9 mouse cellular contexts compared by ENCODE assay signal in genomic region chr11:70755645-70756044, GRCm38 (mm10). TPM values are rescaled to one million over a fixed set of nuclear protein-coding genes. Genes with fewer than 3 reads are reported as not detected.
DNase-seq lines count a peak whose midpoint lies in the region; ATAC-seq and TF ChIP-seq lines count a peak whose summit lies in the region.
"Had no signal": no experiment of that assay in that cellular context is flagged by ENCODE, and none has a peak within 500 bp of the region (broad histone marks: within the 10 kb centered on the region; RNA-seq: fewer than 3 reads in every experiment).

No protein-coding gene starts in this region.

- no peak overlapping the region for H3K4me2 ChIP-seq in kidney, embryonic 16.5 days (replicated peaks; ENCODE audit: low read depth, low read length)
- no peak overlapping the region for H3K4me2 ChIP-seq in intestine, embryonic 16.5 days (ENCODE audit: low read depth, low read length)
- H3K4me2 ChIP-seq in stomach, embryonic 15.5 days, result no peak overlapping the region
- H3K4me2 ChIP-seq: embryonic facial prominence, embryonic 15.5 days had no signal

- H3K4me1 ChIP-seq in kidney, embryonic 16.5 days (ENCODE audit: insufficient read depth, low read length), result no peaks in the 10 kb centered on the region
- peaks cover 9% of the 10 kb centered on the region for H3K4me1 ChIP-seq in intestine, embryonic 16.5 days (ENCODE audit: control insufficient read depth, insufficient read depth, low read length)
- peaks cover 2% of the 10 kb centered on the region; the same call in 1 of the 2 replicates for H3K4me1 ChIP-seq in liver, adult 2 months (ENCODE audit: control insufficient read depth, insufficient read depth, low read length)
- H3K4me1 ChIP-seq in stomach, embryonic 15.5 days, result no peaks in the 10 kb centered on the region
- H3K4me1 ChIP-seq: embryonic facial prominence, embryonic 15.5 days had no signal

- H3K4me3 ChIP-seq in kidney, embryonic 16.5 days (ENCODE audit: low read length), result no peak overlapping the region
- H3K4me3 ChIP-seq in intestine, embryonic 16.5 days (ENCODE audit: low read length), result no peak overlapping the region
- H3K4me3 ChIP-seq in liver, adult 2 months (ENCODE audit: insufficient read depth, low read depth, low read length), result no peak overlapping the region
- H3K4me3 ChIP-seq in stomach, embryonic 15.5 days (replicated peaks), result no peak overlapping the region
- H3K4me3 ChIP-seq: embryonic facial prominence, embryonic 15.5 days had no signal

- no peak for ATAC-seq in kidney, embryonic 16.5 days (ENCODE audit: low FRiP score, low TSS enrichment)
- peak; percentile 41; the same call in 1 of the 2 replicates for ATAC-seq in intestine, embryonic 16.5 days
- 0 out of 2 replicates have a peak, but pooled peaks have one; percentile 27 for ATAC-seq in stomach, embryonic 15.5 days (ENCODE audit: insufficient read depth, low FRiP score, low read depth)

- H3K79me2 ChIP-seq in liver, adult 2 months (ENCODE audit: control insufficient read depth, insufficient read depth, low read length), result no peaks in the 10 kb centered on the region

- TF ChIP-seq POLR2A in liver, adult 2 months (IDR thresholded peaks at IDR 0.05; ENCODE audit: extremely low read depth, insufficient read depth, low read length), result no peak

- no peaks in the 10 kb centered on the region for H3K9me3 ChIP-seq in kidney, embryonic 16.5 days (ENCODE audit: low read length)
- H3K9me3 ChIP-seq in intestine, embryonic 16.5 days (ENCODE audit: control insufficient read depth, low read length), result no peaks in the 10 kb centered on the region
- H3K9me3 ChIP-seq in stomach, embryonic 15.5 days, result no peaks in the 10 kb centered on the region
- H3K9me3 ChIP-seq: embryonic facial prominence, embryonic 15.5 days had no signal

- peak; percentile 82 for TF ChIP-seq CTCF in liver, adult 2 months (IDR thresholded peaks at IDR 0.05; ENCODE audit: low read depth, low read length)

- no peaks in the 10 kb centered on the region for H3K36me3 ChIP-seq in kidney, embryonic 16.5 days (ENCODE audit: insufficient read depth, low read length)
- no peaks in the 10 kb centered on the region for H3K36me3 ChIP-seq in intestine, embryonic 16.5 days (ENCODE audit: control insufficient read depth, insufficient read depth, low read length)
- H3K36me3 ChIP-seq in liver, adult 2 months (ENCODE audit: control insufficient read depth, insufficient read depth, low read length), result no peaks in the 10 kb centered on the region
- H3K36me3 ChIP-seq in stomach, embryonic 15.5 days, result no peaks in the 10 kb centered on the region
- H3K36me3 ChIP-seq: embryonic facial prominence, embryonic 15.5 days had no signal

- peak; percentile 55 for DNase-seq in kidney, adult 11 months
- DNase-seq in c-Kit-positive CD71-positive TER-119-positive erythroid progenitor cells, embryonic 14.5 days (ENCODE audit: low spot score), result peak; percentile 73
- DNase-seq in forelimb bud, embryonic 11.5 days (ENCODE audit: low read depth, low spot score), result peak; percentile 71
- DNase-seq in liver, adult 2 months (ENCODE audit: extremely low read depth, low read depth, low spot score), result peak; percentile 64
- peak; percentile 85 for DNase-seq in neural tube, embryonic 10.5 days (ENCODE audit: extremely low spot score, low spot score)

- H3K27me3 ChIP-seq in kidney, embryonic 16.5 days (ENCODE audit: insufficient read depth, low read length), result no peaks in the 10 kb centered on the region; the same call in 1 of the 2 replicates
- no peaks in the 10 kb centered on the region for H3K27me3 ChIP-seq in intestine, embryonic 16.5 days (replicated peaks; ENCODE audit: control insufficient read depth, insufficient read depth, low read length)
- H3K27me3 ChIP-seq in liver, adult 2 months (ENCODE audit: control insufficient read depth, insufficient read depth, low read length), result no peaks in the 10 kb centered on the region
- no peaks in the 10 kb centered on the region for H3K27me3 ChIP-seq in stomach, embryonic 15.5 days (replicated peaks)
- H3K27me3 ChIP-seq: embryonic facial prominence, embryonic 15.5 days had no signal

- H3K27ac ChIP-seq in kidney, embryonic 16.5 days (ENCODE audit: low read length), result no peak overlapping the region
- H3K27ac ChIP-seq in intestine, embryonic 16.5 days (ENCODE audit: low read length), result no peak overlapping the region
- no peak overlapping the region for H3K27ac ChIP-seq in liver, adult 2 months (replicated peaks; ENCODE audit: insufficient read depth, low read depth, low read length)
- H3K27ac ChIP-seq in stomach, embryonic 15.5 days, result no peak overlapping the region
- H3K27ac ChIP-seq: embryonic facial prominence, embryonic 15.5 days had no signal

- 10% methylated on average over 7 of the region's 7 CpGs for WGBS in kidney, embryonic 16.5 days
- 8% methylated on average over 7 of the region's 7 CpGs for WGBS in intestine, embryonic 16.5 days
- WGBS in liver, adult 2 months, result 7% methylated on average over 7 of the region's 7 CpGs
- WGBS in stomach, embryonic 15.5 days, result 8% methylated on average over 7 of the region's 7 CpGs

- no peak overlapping the region; the same call in 1 of the 2 replicates for H3K9ac ChIP-seq in kidney, embryonic 16.5 days (replicated peaks; ENCODE audit: low read length)
- H3K9ac ChIP-seq in intestine, embryonic 16.5 days (ENCODE audit: low read depth, low read length), result peak overlapping the region; percentile 38; the same call in 1 of the 2 replicates
- H3K9ac ChIP-seq in liver, adult 2 months (ENCODE audit: low read depth, low read length), result no peak overlapping the region
- no peak overlapping the region for H3K9ac ChIP-seq in stomach, embryonic 15.5 days
- H3K9ac ChIP-seq: embryonic facial prominence, embryonic 15.5 days had no signal

RNA-seq across cellular contexts. Expression of gene Zfp3, which starts 8.4 kb away (rescaled TPM):
- 8.6 and 8.7 TPM in 2 replicates for polyA plus RNA-seq in kidney, embryonic 16.5 days (2015; fragmentation: Nextera tagmentation; extraction: Ambion mirVana)
- polyA plus RNA-seq in intestine, embryonic 16.5 days (2015; fragmentation: Nextera tagmentation; extraction: Ambion mirVana), result 4.8 and 5.3 TPM in 2 replicates
- 1.8 and 1.9 TPM in 2 replicates for total RNA-seq in liver, adult 2 months (2014; rRNA removed)
- polyA plus RNA-seq in liver, adult 2 months (2012; rRNA removed), result 0.47 and 0.87 TPM in 2 replicates
- polyA plus RNA-seq in stomach, embryonic 15.5 days (2015; fragmentation: Nextera tagmentation; extraction: Ambion mirVana), result 5.5 and 6.9 TPM in 2 replicates

RNA-seq across cellular contexts. Expression of gene Kif1c, which starts 55.3 kb away (rescaled TPM):
- polyA plus RNA-seq in kidney, embryonic 16.5 days (2015; fragmentation: Nextera tagmentation; extraction: Ambion mirVana), result 2.5 and 3.5 TPM in 2 replicates
- polyA plus RNA-seq in intestine, embryonic 16.5 days (2015; fragmentation: Nextera tagmentation; extraction: Ambion mirVana), result 2.3 and 2.8 TPM in 2 replicates
- 50.8 and 60.9 TPM in 2 replicates for total RNA-seq in liver, adult 2 months (2014; rRNA removed)
- polyA plus RNA-seq in liver, adult 2 months (2012; rRNA removed), result 75.6 and 93.7 TPM in 2 replicates
- 4.2 and 4.6 TPM in 2 replicates for polyA plus RNA-seq in stomach, embryonic 15.5 days (2015; fragmentation: Nextera tagmentation; extraction: Ambion mirVana)

RNA-seq across cellular contexts. Expression of gene Inca1, which starts 55.7 kb away (rescaled TPM):
- polyA plus RNA-seq in kidney, embryonic 16.5 days (2015; fragmentation: Nextera tagmentation; extraction: Ambion mirVana), result 1.3 and 1.6 TPM in 2 replicates
- polyA plus RNA-seq in intestine, embryonic 16.5 days (2015; fragmentation: Nextera tagmentation; extraction: Ambion mirVana), result 1.4 and 1.8 TPM in 2 replicates
- total RNA-seq in liver, adult 2 months (2014; rRNA removed), result 14.1 and 18.4 TPM in 2 replicates
- polyA plus RNA-seq in liver, adult 2 months (2012; rRNA removed), result 19.5 and 29.9 TPM in 2 replicates
- 1.1 and 1.4 TPM in 2 replicates for polyA plus RNA-seq in stomach, embryonic 15.5 days (2015; fragmentation: Nextera tagmentation; extraction: Ambion mirVana)

RNA-seq across cellular contexts. Expression of gene Scimp, which starts 56.7 kb away (rescaled TPM):
- polyA plus RNA-seq in kidney, embryonic 16.5 days (2015; fragmentation: Nextera tagmentation; extraction: Ambion mirVana), result 0.20 and 0.22 TPM in 2 replicates
- polyA plus RNA-seq in intestine, embryonic 16.5 days (2015; fragmentation: Nextera tagmentation; extraction: Ambion mirVana), result 0.37 and 1.0 TPM in 2 replicates
- 1.7 and 1.9 TPM in 2 replicates for total RNA-seq in liver, adult 2 months (2014; rRNA removed)
- 0.93 and 2.0 TPM in 2 replicates for polyA plus RNA-seq in liver, adult 2 months (2012; rRNA removed)
- polyA plus RNA-seq in stomach, embryonic 15.5 days (2015; fragmentation: Nextera tagmentation; extraction: Ambion mirVana), result 0.35 and 0.61 TPM in 2 replicates
- polyA plus RNA-seq: embryonic facial prominence, embryonic 15.5 days had no signal

Comparison
In these comparisons a context has a peak if more than half of its experiments do, and no peak if none do; other contexts are left out.
1. RNA of gene Kif1c, which starts 55.3 kb away (polyA plus RNA-seq): 75.6 to 93.7 TPM in liver, adult 2 months; 4.2 to 4.6 TPM in stomach, embryonic 15.5 days, 2.5 to 3.5 TPM in kidney, embryonic 16.5 days and 2.3 to 2.8 TPM in intestine, embryonic 16.5 days; every median in the first group is over 10 times any median in the second.
2. Peak in every context shown above with its lines, with median percentiles within 50 percentile points of each other: DNase-seq.